Mouse (Mus musculus): ENCODE data around the gene Rasl12. TPM values are rescaled to one million over a fixed set of nuclear protein-coding genes. Genes with fewer than 3 reads are reported as not detected.

The Rasl12 gene
- total and polyA plus RNA-seq, 2 experiments from 2014 or later, result 4.3 to 9.3 TPM

GRCm38 (mm10) chr9:65411326-65411725 is 13.0 kb downstream of the Rasl12 start:
- H3K9ac ChIP-seq (replicated peaks; ENCODE audit: low read length, poor library complexity, severe bottlenecking), result no peak overlapping the region
- 77% methylated on average over 3 of the region's 3 CpGs for WGBS
- H3K4me2 ChIP-seq (ENCODE audit: low read depth, low read length, poor library complexity, severe bottlenecking), result no peak overlapping the region
- no peak for ATAC-seq (ENCODE audit: low FRiP score)
- H3K27ac ChIP-seq (ENCODE audit: low read depth, low read length), result no peak overlapping the region
- TF ChIP-seq CTCF (IDR thresholded peaks at IDR 0.05), result no peak
- H3K4me1 ChIP-seq (ENCODE audit: insufficient read depth, low read length), result no peaks in the 10 kb centered on the region
- H3K36me3 ChIP-seq (ENCODE audit: insufficient read depth, low read length), result no peaks in the 10 kb centered on the region
- H3K9me3 ChIP-seq (ENCODE audit: low read length), result no peaks in the 10 kb centered on the region
- H3K4me3 ChIP-seq (ENCODE audit: low read depth, low read length), result no peak overlapping the region
- no peak for DNase-seq (ENCODE audit: low spot score)
- H3K27me3 ChIP-seq (ENCODE audit: insufficient read depth, low read length), result no peaks in the 10 kb centered on the region

- no peak for DNase-seq (ENCODE audit: low spot score)
Measured at GRCm38 (mm10) chr9:65417738-65418137, 19.4 kb downstream of the Rasl12 start.

GRCm38 (mm10) chr9:65419633-65420032 is 21.3 kb downstream of the Rasl12 start:
- DNase-seq (ENCODE audit: low spot score) (no peak), ATAC-seq (ENCODE audit: low FRiP score) (no peak)
- H3K27me3 ChIP-seq (ENCODE audit: insufficient read depth, low read length), result no peaks in the 10 kb centered on the region
- no peak overlapping the region for H3K4me3 ChIP-seq (ENCODE audit: low read depth, low read length)
- H3K9ac ChIP-seq (replicated peaks; ENCODE audit: low read length, poor library complexity, severe bottlenecking), result no peak overlapping the region
- H3K36me3 ChIP-seq (ENCODE audit: insufficient read depth, low read length), result no peaks in the 10 kb centered on the region
- no peak for TF ChIP-seq CTCF (IDR thresholded peaks at IDR 0.05)
- 76% methylated on average over 3 of the region's 3 CpGs for WGBS
- no peak overlapping the region for H3K4me2 ChIP-seq (ENCODE audit: low read depth, low read length, poor library complexity, severe bottlenecking)
- no peak overlapping the region for H3K27ac ChIP-seq (ENCODE audit: low read depth, low read length)
- no peaks in the 10 kb centered on the region for H3K9me3 ChIP-seq (ENCODE audit: low read length)
- H3K4me1 ChIP-seq (ENCODE audit: insufficient read depth, low read length), result no peaks in the 10 kb centered on the region

More at GRCm38 (mm10) chr9:65417738-65418137, 19.4 kb downstream of the Rasl12 start:
- peak; percentile 22; the same call in 1 of the 2 replicates for TF ChIP-seq CTCF (IDR thresholded peaks at IDR 0.05)
- Histone ChIP-seq H3K4me1 (ENCODE audit: insufficient read depth, low read length) (no peaks in the 10 kb centered on the region), H3K9me3 (ENCODE audit: low read length) (no peaks in the 10 kb centered on the region), H3K27me3 (ENCODE audit: insufficient read depth, low read length) (no peaks in the 10 kb centered on the region), H3K9ac (replicated peaks; ENCODE audit: low read length, poor library complexity, severe bottlenecking) (no peak overlapping the region), H3K4me3 (ENCODE audit: low read depth, low read length) (no peak overlapping the region), H3K36me3 (ENCODE audit: insufficient read depth, low read length) (no peaks in the 10 kb centered on the region), H3K4me2 (ENCODE audit: low read depth, low read length, poor library complexity, severe bottlenecking) (no peak overlapping the region), H3K27ac (ENCODE audit: low read depth, low read length) (no peak overlapping the region)
- no peak for ATAC-seq (ENCODE audit: low FRiP score)
- 45% methylated on average over 3 of the region's 3 CpGs for WGBS

- 86% methylated on average over 11 of the region's 11 CpGs for WGBS
- no peaks in the 10 kb centered on the region for H3K27me3 ChIP-seq (ENCODE audit: insufficient read depth, low read length)
- ATAC-seq (ENCODE audit: low FRiP score), result no peak
Measured at GRCm38 (mm10) chr9:65422760-65423501, 24.6 kb downstream of the Rasl12 start, which contains the start of gene Slc51b. Gene Slc51b, minus strand, starts transcription at chr9:65422955.

DNA sequence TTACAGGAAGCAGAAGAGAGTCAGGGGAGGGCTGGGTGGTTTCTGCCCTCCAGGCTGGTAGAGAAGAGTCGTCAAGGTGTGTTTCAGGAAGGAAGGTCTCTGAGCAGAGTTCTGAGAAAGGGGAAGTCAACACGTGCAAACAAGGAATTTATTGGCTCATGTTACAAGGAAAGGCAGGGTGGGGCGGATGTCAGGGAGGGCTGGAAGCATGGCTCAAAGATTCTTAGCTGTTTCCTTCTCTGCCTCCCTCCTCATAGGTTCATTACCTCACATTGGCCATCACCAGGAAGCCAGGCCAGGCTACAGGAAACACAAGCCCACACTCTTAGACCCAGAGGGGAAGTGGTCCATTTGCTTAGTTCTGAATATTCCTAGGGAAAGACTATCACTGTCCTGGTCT is 26.1 kb downstream of the Rasl12 start:
- Histone ChIP-seq H3K27me3 (ENCODE audit: insufficient read depth, low read length) (no peaks in the 10 kb centered on the region), H3K27ac (ENCODE audit: low read depth, low read length) (no peak overlapping the region), H3K4me1 (ENCODE audit: insufficient read depth, low read length) (no peaks in the 10 kb centered on the region), H3K9me3 (ENCODE audit: low read length) (no peaks in the 10 kb centered on the region), H3K9ac (replicated peaks; ENCODE audit: low read length, poor library complexity, severe bottlenecking) (no peak overlapping the region), H3K36me3 (ENCODE audit: insufficient read depth, low read length) (no peaks in the 10 kb centered on the region), H3K4me2 (ENCODE audit: low read depth, low read length, poor library complexity, severe bottlenecking) (no peak overlapping the region), H3K4me3 (ENCODE audit: low read depth, low read length) (no peak overlapping the region)
- DNase-seq (ENCODE audit: low spot score), result no peak
- TF ChIP-seq CTCF (IDR thresholded peaks at IDR 0.05), result no peak
- ATAC-seq (ENCODE audit: low FRiP score), result no peak
- WGBS, result 48% methylated on average over 3 of the region's 3 CpGs

More at GRCm38 (mm10) chr9:65422760-65423501, 24.6 kb downstream of the Rasl12 start, which contains the start of gene Slc51b:
- no peak for TF ChIP-seq CTCF (IDR thresholded peaks at IDR 0.05)
- Histone ChIP-seq H3K9ac (replicated peaks; ENCODE audit: low read length, poor library complexity, severe bottlenecking) (no peak within 1 kb of the TSS), H3K4me3 (ENCODE audit: low read depth, low read length) (no peak within 1 kb of the TSS), H3K9me3 (ENCODE audit: low read length) (no peaks in the 10 kb centered on the region), H3K4me2 (ENCODE audit: low read depth, low read length, poor library complexity, severe bottlenecking) (no peak within 1 kb of the TSS), H3K27ac (ENCODE audit: low read depth, low read length) (no peak within 1 kb of the TSS), H3K36me3 (ENCODE audit: insufficient read depth, low read length) (no peaks in the 10 kb centered on the region), H3K4me1 (ENCODE audit: insufficient read depth, low read length) (no peaks in the 10 kb centered on the region)
- DNase-seq (ENCODE audit: low spot score), result no peak

GRCm38 (mm10) chr9:65427511-65427910 is 29.2 kb downstream of the Rasl12 start:
- DNase-seq (ENCODE audit: low spot score) (no peak), ATAC-seq (ENCODE audit: low FRiP score) (no peak)
- Histone ChIP-seq H3K27ac (ENCODE audit: low read depth, low read length) (no peak overlapping the region), H3K4me1 (ENCODE audit: insufficient read depth, low read length) (no peaks in the 10 kb centered on the region), H3K4me2 (ENCODE audit: low read depth, low read length, poor library complexity, severe bottlenecking) (no peak overlapping the region), H3K4me3 (ENCODE audit: low read depth, low read length) (no peak overlapping the region), H3K9ac (replicated peaks; ENCODE audit: low read length, poor library complexity, severe bottlenecking) (no peak overlapping the region), H3K36me3 (ENCODE audit: insufficient read depth, low read length) (no peaks in the 10 kb centered on the region), H3K9me3 (ENCODE audit: low read length) (no peaks in the 10 kb centered on the region), H3K27me3 (ENCODE audit: insufficient read depth, low read length) (no peaks in the 10 kb centered on the region)
- 77% methylated on average over 2 of the region's 2 CpGs for WGBS
- no peak for TF ChIP-seq CTCF (IDR thresholded peaks at IDR 0.05)
